Mouse (Mus musculus): ENCODE results near the gene Alox5ap. TPM values are rescaled to one million over a fixed set of nuclear protein-coding genes. Genes with fewer than 3 reads are reported as not detected.

The Alox5ap gene
- total RNA-seq, 2 experiments from 2014 or later = 13.4 to 26.8 TPM

GRCm38 (mm10) chr5:149257518-149258281, 6.9 kb upstream of the Alox5ap start:
- intact Hi-C loops (cut with DNase I) = no loop called here
- DNase-seq = no peak

GRCm38 (mm10) chr5:149259093-149259492, 5.5 kb upstream of the Alox5ap start:
- intact Hi-C loops (cut with DNase I) = no loop called here
- no peak for DNase-seq

- intact Hi-C loops (cut with DNase I) = no loop called here
- no peak for DNase-seq
Measured at GRCm38 (mm10) chr5:149261449-149261848, 3.1 kb upstream of the Alox5ap start.

- intact Hi-C loops (cut with DNase I) = no loop called here
- DNase-seq = peak in 1 of 2 experiments; percentile 28
Measured at GRCm38 (mm10) chr5:149261866-149262265, 2.7 kb upstream of the Alox5ap start.

- peak in 1 of 2 experiments; percentile 41 for DNase-seq
- intact Hi-C loops (cut with DNase I) = no loop called here
Measured at GRCm38 (mm10) chr5:149264878-149265279, 312 bp downstream of the Alox5ap start.

- intact Hi-C loops (cut with DNase I) = no loop called here
- DNase-seq = no peak
Measured at GRCm38 (mm10) chr5:149266761-149267221, 2.2 kb downstream of the Alox5ap start.

GRCm38 (mm10) chr5:149267493-149267892, 2.9 kb downstream of the Alox5ap start:
- DNase-seq = no peak
- intact Hi-C loops (cut with DNase I) = no loop called here

GRCm38 (mm10) chr5:149271291-149271690, 6.7 kb downstream of the Alox5ap start:
- DNase-seq = no peak
- intact Hi-C loops (cut with DNase I) = loop anchor here (5.0 kb wide), 2 partner anchors 66 to 454 kb away; no protein-coding TSS in a partner anchor

GRCm38 (mm10) chr5:149272535-149272934, 8.0 kb downstream of the Alox5ap start:
- peak in 1 of 2 experiments; percentile 38 for DNase-seq
- intact Hi-C loops (cut with DNase I) = loop anchor here (5.0 kb wide), 2 partner anchors 65 to 455 kb away; no protein-coding TSS in a partner anchor

- DNase-seq = peak; percentile 33 to 35
- intact Hi-C loops (cut with DNase I) = loop anchor here (5.0 kb wide), 2 partner anchors 63 to 457 kb away; no protein-coding TSS in a partner anchor
Measured at GRCm38 (mm10) chr5:149274390-149275104, 10.0 kb downstream of the Alox5ap start.

GRCm38 (mm10) chr5:149275105-149275494, 10.5 kb downstream of the Alox5ap start:
- DNase-seq = no peak
- intact Hi-C loops (cut with DNase I) = no loop called here

GRCm38 (mm10) chr5:149277529-149277928, 13.0 kb downstream of the Alox5ap start:
- DNase-seq = no peak
- intact Hi-C loops (cut with DNase I) = no loop called here

GRCm38 (mm10) chr5:149279273-149279844, 14.8 kb downstream of the Alox5ap start:
- intact Hi-C loops (cut with DNase I) = no loop called here
- no peak for DNase-seq

- intact Hi-C loops (cut with DNase I) = no loop called here
- peak in 1 of 2 experiments; percentile 49 for DNase-seq
Measured at GRCm38 (mm10) chr5:149283009-149283408, 18.4 kb downstream of the Alox5ap start.

- DNase-seq = no peak
- intact Hi-C loops (cut with DNase I) = no loop called here
Measured at GRCm38 (mm10) chr5:149283821-149284220, 19.3 kb downstream of the Alox5ap start.

GRCm38 (mm10) chr5:149286021-149286420, 21.5 kb downstream of the Alox5ap start:
- intact Hi-C loops (cut with DNase I) = no loop called here
- no peak for DNase-seq

GRCm38 (mm10) chr5:149287148-149288038, 22.8 kb downstream of the Alox5ap start:
- no peak for DNase-seq
- intact Hi-C loops (cut with DNase I) = no loop called here

- intact Hi-C loops (cut with DNase I) = no loop called here
- DNase-seq = no peak
Measured at GRCm38 (mm10) chr5:149291266-149291665, 26.7 kb downstream of the Alox5ap start.

- intact Hi-C loops (cut with DNase I) = no loop called here
- no peak for DNase-seq
Measured at GRCm38 (mm10) chr5:149293071-149293470, 28.5 kb downstream of the Alox5ap start.

- no peak for DNase-seq
- intact Hi-C loops (cut with DNase I) = no loop called here
Measured at GRCm38 (mm10) chr5:149296808-149297207, 32.2 kb downstream of the Alox5ap start.
